Mouse (Mus musculus): Measurements from ENCODE around the gene Retreg3.

- TF ChIP-seq CTCF (IDR thresholded peaks at IDR 0.05; ENCODE audit: borderline replicate concordance, control insufficient read depth, extremely low read depth, insufficient read depth, low read length, poor library complexity) (no peak), POLR2A (IDR thresholded peaks at IDR 0.05; ENCODE audit: control insufficient read depth, extremely low read depth, insufficient read depth, low read length, poor library complexity) (no peak)
These were observed 47.7 kb upstream of the Retreg3 start for GRCm38 (mm10) chr11:101167211-101167962.
